Mouse (Mus musculus): ENCODE results near the gene Herc1.

Herc1 gene

GRCm38 (mm10) chr9:66349860-66350787 is at the start of gene Herc1:
Gene Herc1, plus strand, starts transcription at chr9:66350450.
- in situ Hi-C loops (cut with MboI; ENCODE audit: low pct_unique_long_range_greater_than_20kb in 1 of 2, low sequenced_read_pairs in 2 of 2, unreplicated experiment in 1 of 2) = no loop called here

- in situ Hi-C loops (cut with MboI; ENCODE audit: low pct_unique_long_range_greater_than_20kb in 1 of 2, low sequenced_read_pairs in 2 of 2, unreplicated experiment in 1 of 2) = no loop called here
These were observed 45.7 kb upstream of the Herc1 start for GRCm38 (mm10) chr9:66304320-66305090.

- in situ Hi-C loops (cut with MboI; ENCODE audit: low pct_unique_long_range_greater_than_20kb in 1 of 2, low sequenced_read_pairs in 2 of 2, unreplicated experiment in 1 of 2) = no loop called here
These were observed 44.8 kb upstream of the Herc1 start for GRCm38 (mm10) chr9:66305121-66306112.

- in situ Hi-C loops (cut with MboI; ENCODE audit: low pct_unique_long_range_greater_than_20kb in 1 of 2, low sequenced_read_pairs in 2 of 2, unreplicated experiment in 1 of 2) = no loop called here
These were observed 43.8 kb upstream of the Herc1 start for GRCm38 (mm10) chr9:66306414-66306813.

GRCm38 (mm10) chr9:66307341-66307740 is 42.9 kb upstream of the Herc1 start:
- in situ Hi-C loops (cut with MboI; ENCODE audit: low pct_unique_long_range_greater_than_20kb in 1 of 2, low sequenced_read_pairs in 2 of 2, unreplicated experiment in 1 of 2) = no loop called here

- in situ Hi-C loops (cut with MboI; ENCODE audit: low pct_unique_long_range_greater_than_20kb in 1 of 2, low sequenced_read_pairs in 2 of 2, unreplicated experiment in 1 of 2) = no loop called here
These were observed 41.5 kb upstream of the Herc1 start for GRCm38 (mm10) chr9:66308741-66309140.

DNA sequence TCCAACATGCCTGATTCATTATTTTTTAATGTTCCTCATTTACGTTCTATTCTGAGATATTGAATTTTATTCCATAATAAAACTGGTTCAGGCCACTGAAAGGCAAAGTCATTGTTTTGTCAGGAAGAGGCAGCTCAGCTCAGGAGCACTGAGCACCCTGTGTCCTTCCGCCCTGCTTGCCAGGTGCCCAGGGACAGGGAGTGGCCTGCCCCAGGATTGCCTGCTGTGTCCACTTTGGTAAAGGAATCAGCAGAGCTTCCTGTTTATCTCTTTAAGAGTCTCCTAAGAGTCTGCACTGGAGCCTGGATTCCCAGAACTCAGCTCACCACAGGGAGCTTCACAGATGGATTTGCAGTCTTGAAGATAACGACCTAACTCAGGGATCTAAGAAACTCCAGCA is 38.8 kb upstream of the Herc1 start:
- in situ Hi-C loops (cut with MboI; ENCODE audit: low pct_unique_long_range_greater_than_20kb in 1 of 2, low sequenced_read_pairs in 2 of 2, unreplicated experiment in 1 of 2) = no loop called here

DNA sequence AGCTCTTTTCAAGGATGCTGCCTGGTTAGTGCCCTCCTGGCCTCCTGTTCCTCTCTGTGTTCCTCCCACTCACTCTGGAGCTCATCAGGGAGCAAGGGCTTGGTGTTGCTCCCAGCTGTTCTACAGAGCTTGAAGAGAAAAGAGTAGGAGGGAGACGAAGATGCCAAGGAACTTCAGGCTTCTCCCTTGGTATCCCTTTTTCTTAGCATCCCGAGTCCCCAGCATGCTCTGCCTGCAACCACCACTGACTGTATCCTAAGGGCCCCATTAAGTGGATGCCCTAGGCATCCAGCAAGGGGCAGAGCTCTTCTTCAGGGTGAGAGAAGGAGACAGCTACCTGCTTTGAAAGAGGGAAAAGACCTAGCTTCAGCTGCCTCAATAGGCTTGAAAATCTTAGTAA is 33.6 kb upstream of the Herc1 start:
- in situ Hi-C loops (cut with MboI; ENCODE audit: low pct_unique_long_range_greater_than_20kb in 1 of 2, low sequenced_read_pairs in 2 of 2, unreplicated experiment in 1 of 2) = no loop called here

GRCm38 (mm10) chr9:66322010-66322931 is 28.0 kb upstream of the Herc1 start:
- in situ Hi-C loops (cut with MboI; ENCODE audit: low pct_unique_long_range_greater_than_20kb in 1 of 2, low sequenced_read_pairs in 2 of 2, unreplicated experiment in 1 of 2) = no loop called here

- in situ Hi-C loops (cut with MboI; ENCODE audit: low pct_unique_long_range_greater_than_20kb in 1 of 2, low sequenced_read_pairs in 2 of 2, unreplicated experiment in 1 of 2) = no loop called here
These were observed 23.4 kb upstream of the Herc1 start for GRCm38 (mm10) chr9:66326879-66327278.

DNA sequence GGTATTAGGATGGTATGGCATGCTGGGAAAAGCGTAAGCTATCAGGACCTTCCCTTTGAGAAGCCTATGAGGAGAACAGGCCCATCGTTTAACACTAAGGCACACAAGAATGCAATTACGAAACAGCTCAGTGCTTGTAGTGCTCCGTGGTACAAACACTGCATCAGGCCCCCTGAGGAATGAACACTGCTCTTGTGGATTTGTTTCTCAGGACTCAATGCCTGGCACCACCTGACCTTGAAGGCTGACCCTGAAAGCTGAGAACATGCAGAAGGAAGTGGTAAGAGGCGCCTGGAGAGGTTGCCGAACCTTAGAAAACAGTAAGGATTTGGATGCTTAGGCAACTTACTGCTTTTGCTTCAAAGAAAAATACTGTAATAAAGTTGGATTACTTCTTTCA is 20.8 kb upstream of the Herc1 start:
- in situ Hi-C loops (cut with MboI; ENCODE audit: low pct_unique_long_range_greater_than_20kb in 1 of 2, low sequenced_read_pairs in 2 of 2, unreplicated experiment in 1 of 2) = no loop called here

- in situ Hi-C loops (cut with MboI; ENCODE audit: low pct_unique_long_range_greater_than_20kb in 1 of 2, low sequenced_read_pairs in 2 of 2, unreplicated experiment in 1 of 2) = no loop called here
These were observed 19.8 kb upstream of the Herc1 start for GRCm38 (mm10) chr9:66330437-66330836.

GRCm38 (mm10) chr9:66331548-66331947 is 18.7 kb upstream of the Herc1 start:
- in situ Hi-C loops (cut with MboI; ENCODE audit: low pct_unique_long_range_greater_than_20kb in 1 of 2, low sequenced_read_pairs in 2 of 2, unreplicated experiment in 1 of 2) = no loop called here

DNA sequence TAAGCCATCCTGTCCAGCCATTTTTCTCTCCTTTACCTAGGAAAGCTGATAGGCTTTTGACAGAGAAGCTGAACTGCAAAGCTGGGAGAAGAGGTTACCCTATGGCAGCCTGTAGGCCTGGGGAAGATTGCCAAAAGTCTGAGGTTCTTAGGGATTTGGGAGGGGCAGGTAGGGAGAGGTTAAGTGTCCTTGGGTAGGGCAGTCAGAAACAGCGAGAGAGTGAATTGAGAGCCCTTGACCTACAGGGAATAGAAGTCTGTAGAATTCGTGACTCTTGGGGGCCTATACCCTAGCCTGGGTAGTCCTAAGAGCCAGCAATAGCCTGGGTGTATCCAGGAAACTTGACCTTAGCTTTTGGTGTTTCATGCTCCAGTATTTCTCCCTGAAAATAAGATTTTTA is 17.9 kb upstream of the Herc1 start:
- in situ Hi-C loops (cut with MboI; ENCODE audit: low pct_unique_long_range_greater_than_20kb in 1 of 2, low sequenced_read_pairs in 2 of 2, unreplicated experiment in 1 of 2) = no loop called here

DNA sequence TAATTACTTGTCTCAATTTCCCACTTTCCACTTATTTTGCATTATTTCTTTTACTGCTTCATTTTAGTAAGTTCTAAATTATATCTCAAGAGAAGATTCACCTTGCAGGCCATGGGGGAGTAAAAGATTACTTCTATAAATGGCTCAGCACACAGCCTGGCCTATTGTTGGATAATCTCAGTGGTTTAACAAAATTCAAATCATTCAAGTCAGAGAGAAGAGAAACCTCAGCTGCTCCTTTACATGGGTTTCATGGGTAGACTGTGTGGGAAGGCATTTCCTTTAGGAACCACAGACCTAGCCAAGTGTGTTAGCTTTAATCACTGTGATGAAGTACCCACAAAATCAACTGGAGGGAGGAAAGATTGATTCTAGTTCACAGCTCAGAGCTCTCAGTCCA is 13.0 kb upstream of the Herc1 start:
- in situ Hi-C loops (cut with MboI; ENCODE audit: low pct_unique_long_range_greater_than_20kb in 1 of 2, low sequenced_read_pairs in 2 of 2, unreplicated experiment in 1 of 2) = no loop called here

DNA sequence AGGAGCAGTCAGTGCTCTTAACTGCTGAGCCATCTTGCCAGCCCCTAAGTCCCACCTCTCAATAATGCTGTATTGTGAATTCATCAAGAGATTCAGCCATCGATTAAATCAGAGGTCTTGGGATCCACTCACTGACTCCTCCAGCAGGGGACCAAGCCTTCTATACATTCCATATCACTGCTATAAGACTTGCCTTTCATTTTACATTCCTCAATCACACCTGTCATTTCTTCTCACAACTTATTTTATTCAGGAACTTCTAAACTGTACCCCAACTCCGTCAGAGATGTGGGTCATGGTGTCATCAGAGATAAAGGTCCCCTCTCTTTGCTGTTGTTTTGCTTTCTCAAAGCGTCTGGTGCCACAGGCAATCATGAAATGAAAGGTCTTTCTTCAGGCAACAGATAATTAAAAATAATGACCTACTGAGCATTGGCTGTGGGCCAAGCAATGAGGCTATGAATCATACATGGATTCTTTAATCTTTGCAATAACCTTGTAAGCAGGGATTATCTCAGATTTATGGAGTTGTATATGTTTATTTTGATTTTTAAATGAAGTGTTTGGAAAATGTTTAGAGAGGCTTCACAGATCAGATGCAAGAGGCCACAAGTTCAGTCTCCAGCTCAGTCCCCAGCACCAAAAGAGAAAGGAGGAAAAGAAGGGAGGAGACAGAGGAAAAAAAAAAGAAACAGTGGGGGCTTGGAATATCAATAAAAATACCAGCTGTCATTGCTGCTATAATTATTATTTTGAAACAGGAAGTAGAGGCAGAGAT is 12.1 kb upstream of the Herc1 start:
- in situ Hi-C loops (cut with MboI; ENCODE audit: low pct_unique_long_range_greater_than_20kb in 1 of 2, low sequenced_read_pairs in 2 of 2, unreplicated experiment in 1 of 2) = no loop called here

GRCm38 (mm10) chr9:66339714-66340113 is 10.5 kb upstream of the Herc1 start:
- in situ Hi-C loops (cut with MboI; ENCODE audit: low pct_unique_long_range_greater_than_20kb in 1 of 2, low sequenced_read_pairs in 2 of 2, unreplicated experiment in 1 of 2) = no loop called here
